Mouse (Mus musculus) cortical plate, adult 2 months (tissue): Measurements from ENCODE around the gene Ercc4. TPM values are rescaled to one million over a fixed set of nuclear protein-coding genes. Genes with fewer than 3 reads are reported as not detected.

Experiments used
- H3K27ac ChIP-seq: fragments of 200-500 bp; 2 replicates; pipeline ENCODE4 v1.5.1; 2012; ENCODE audit warnings: low read length, control low read depth, inconsistent platforms; ENCODE audit not compliant: insufficient read depth
- H3K4me1 ChIP-seq: fragments of 200-500 bp; 2 replicates; pipeline ENCODE4 v1.6.1; 2011; ENCODE audit warnings: low read length; ENCODE audit not compliant: control insufficient read depth, insufficient read depth
- H3K4me3 ChIP-seq: fragments of 200-500 bp; 2 replicates; pipeline ENCODE4 v1.5.1; 2011; ENCODE audit warnings: mild to moderate bottlenecking, low read length, control low read depth; ENCODE audit not compliant: insufficient read depth
- CTCF ChIP-seq: fragments of 200-500 bp; IDR thresholded peaks from 2 replicates; pipeline ENCODE4 v1.5.1; 2011; ENCODE audit warnings: mild to moderate bottlenecking, control low read depth, low read length; ENCODE audit not compliant: insufficient read depth; ENCODE audit errors: extremely low read depth
- POLR2A ChIP-seq: fragments of 200-500 bp; IDR thresholded peaks from 2 replicates; pipeline ENCODE4 v1.6.1; 2011; ENCODE audit warnings: mild to moderate bottlenecking, low read length, control low read depth; ENCODE audit not compliant: insufficient read depth; ENCODE audit errors: extremely low read depth
- polyA plus RNA-seq: library from polyadenylated mRNA; depleted of rRNA; stranded (reverse); fragments of >200 nt; gene quantifications from 2 replicates; pipeline ENCODE4 v1.2.3, GENCODE M21; 2012

Gene Ercc4
- polyA plus RNA-seq, 1 experiment: 19.9 TPM

DNA sequence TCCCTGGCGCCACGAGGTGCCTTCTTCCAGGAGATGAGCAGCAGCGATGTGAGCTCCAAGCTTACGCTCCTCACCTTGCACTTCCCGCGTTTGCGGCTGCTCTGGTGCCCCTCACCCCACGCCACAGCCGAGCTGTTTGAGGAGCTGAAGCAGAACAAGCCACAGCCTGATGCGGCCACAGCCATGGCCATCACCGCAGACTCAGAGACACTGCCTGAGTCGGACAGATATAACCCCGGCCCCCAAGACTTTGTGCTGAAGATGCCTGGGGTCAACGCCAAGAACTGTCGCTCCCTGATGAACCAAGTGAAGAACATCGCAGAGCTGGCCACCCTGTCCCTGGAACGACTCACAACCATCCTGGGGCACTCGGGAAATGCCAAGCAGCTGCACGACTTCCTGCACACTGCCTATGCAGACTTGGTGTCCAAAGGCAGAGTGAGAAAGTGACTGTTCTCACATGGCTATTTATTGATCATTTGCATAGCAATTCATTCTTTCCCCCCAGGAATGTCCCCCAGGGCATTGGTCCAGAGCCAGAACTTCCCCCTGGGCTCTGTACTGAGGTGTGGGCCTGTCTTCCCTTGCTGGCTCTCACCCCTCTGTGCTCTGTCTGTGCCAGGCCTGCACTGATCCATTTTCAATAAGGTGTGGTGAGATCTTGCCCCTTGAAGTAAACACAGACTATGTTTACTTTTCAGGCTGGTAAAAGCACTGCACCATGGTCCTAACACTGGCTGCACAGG lies 38.5 kb downstream of the Ercc4 start:
- TF ChIP-seq CTCF (no peak), POLR2A (no peak)
- no peak overlapping the region for H3K4me3 ChIP-seq
- H3K4me1 ChIP-seq: no peaks in the 10 kb centered on the region
- H3K27ac ChIP-seq: no peak overlapping the region

DNA sequence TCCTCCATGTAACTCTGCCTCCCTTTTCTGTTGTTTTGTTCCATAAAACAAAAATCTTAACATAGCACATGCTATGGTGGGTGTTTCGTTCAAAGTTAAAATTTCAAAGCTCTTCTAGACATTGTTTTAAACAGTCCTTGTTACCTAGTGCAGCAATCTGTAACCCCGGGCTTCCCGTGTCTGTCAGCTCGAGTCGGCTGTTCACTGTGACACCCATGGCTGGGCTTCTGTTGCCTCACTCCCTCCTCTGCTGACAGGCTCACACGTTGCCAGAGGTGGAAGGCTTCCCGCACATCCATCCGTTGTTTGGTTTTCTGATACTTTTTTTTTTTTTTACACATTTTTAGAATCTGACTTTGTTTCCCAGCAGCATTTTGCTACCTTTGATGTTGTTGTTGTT lies 40.5 kb downstream of the Ercc4 start:
- no peak for TF ChIP-seq CTCF
- TF ChIP-seq POLR2A: no peak
- no peak overlapping the region for H3K4me3 ChIP-seq
- H3K4me1 ChIP-seq: no peaks in the 10 kb centered on the region
- no peak overlapping the region for H3K27ac ChIP-seq

DNA sequence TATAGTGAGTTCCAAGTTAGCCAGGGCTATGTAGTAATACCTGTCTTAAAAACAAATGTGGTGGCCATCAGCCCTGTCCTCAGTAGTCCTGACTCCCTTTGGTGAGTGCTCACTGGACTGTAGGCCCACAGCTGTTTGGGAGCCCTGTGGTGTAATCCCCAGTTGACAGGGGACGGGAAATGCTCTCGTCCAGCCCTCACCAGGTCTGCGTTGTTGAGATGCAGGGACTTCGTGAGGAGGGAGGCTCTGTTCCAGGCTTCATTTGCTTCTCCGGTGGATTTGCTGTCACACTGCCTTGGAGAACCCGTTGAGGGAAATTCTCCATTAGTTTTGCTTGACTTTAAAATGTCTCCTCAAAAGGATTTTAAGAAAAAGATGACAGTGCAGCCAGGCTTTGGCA lies 41.3 kb downstream of the Ercc4 start:
- no peak for TF ChIP-seq POLR2A
- no peak for TF ChIP-seq CTCF
- Histone ChIP-seq H3K4me3 (no peak overlapping the region), H3K27ac (no peak overlapping the region), H3K4me1 (no peaks in the 10 kb centered on the region)

DNA sequence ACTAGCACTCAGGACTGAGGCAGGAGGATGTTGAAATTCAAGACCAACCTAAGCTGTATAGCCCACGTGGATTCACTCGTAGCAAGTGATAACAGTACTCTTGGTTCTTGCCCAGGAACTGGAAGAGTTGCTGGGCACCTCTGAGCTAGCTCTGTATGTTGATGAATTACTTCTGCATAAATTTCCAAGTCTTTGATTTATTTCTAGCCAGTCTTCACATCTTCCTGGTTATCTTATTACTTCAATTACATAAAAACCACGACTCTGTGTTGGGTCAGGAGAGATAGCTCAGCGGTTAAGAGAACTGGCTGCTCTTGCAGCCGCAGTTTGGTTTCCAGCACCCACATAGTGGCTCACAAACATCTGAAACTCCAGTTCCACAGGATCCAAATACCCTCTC lies 43.0 kb downstream of the Ercc4 start:
- no peak overlapping the region for H3K27ac ChIP-seq
- TF ChIP-seq CTCF: no peak
- no peak for TF ChIP-seq POLR2A
- no peak overlapping the region for H3K4me3 ChIP-seq
- H3K4me1 ChIP-seq: no peaks in the 10 kb centered on the region

DNA sequence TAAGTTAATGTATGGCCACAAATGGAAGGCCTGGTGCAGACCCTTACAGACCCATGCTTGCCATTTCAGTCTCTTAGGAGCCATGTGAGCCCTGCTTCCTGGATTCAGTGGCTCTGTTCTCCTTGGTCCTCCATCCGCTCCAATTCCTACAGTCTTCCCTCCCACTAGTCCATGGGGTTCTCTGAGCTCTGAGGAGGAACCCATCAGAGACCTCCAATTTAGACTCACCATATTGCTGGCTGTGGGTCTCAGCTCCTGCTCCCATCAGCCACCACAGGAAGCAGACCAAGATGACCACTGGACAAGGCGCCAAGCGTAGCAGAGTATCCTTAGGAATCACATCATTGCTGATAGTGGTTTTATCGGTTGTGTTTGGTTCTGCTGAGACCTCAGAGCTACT lies 43.7 kb downstream of the Ercc4 start:
- TF ChIP-seq POLR2A (no peak), CTCF (no peak)
- no peak overlapping the region for H3K4me3 ChIP-seq
- H3K4me1 ChIP-seq: no peaks in the 10 kb centered on the region
- no peak overlapping the region for H3K27ac ChIP-seq

DNA sequence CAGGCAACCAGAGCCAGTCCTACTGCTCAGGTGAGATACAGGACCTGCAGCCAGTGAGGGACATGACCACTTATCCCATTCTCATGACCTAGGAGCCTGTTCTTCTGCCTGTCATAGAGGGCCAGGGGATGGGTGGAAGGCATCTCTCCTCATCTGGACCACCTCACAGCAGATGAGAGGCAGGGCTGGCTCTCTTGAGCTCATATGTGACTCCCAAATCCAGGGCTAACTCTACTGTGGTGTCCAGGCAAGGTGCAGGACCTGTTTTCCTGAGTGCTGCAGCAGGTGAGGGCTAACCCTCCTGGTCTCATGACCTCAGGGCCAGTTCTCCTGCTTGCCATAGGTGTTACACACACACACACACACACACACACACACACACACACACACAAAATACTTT lies 44.9 kb downstream of the Ercc4 start:
- H3K27ac ChIP-seq: no peak overlapping the region
- H3K4me3 ChIP-seq: no peak overlapping the region
- TF ChIP-seq POLR2A: no peak
- TF ChIP-seq CTCF: no peak
- peaks cover 2% of the 10 kb centered on the region for H3K4me1 ChIP-seq

DNA sequence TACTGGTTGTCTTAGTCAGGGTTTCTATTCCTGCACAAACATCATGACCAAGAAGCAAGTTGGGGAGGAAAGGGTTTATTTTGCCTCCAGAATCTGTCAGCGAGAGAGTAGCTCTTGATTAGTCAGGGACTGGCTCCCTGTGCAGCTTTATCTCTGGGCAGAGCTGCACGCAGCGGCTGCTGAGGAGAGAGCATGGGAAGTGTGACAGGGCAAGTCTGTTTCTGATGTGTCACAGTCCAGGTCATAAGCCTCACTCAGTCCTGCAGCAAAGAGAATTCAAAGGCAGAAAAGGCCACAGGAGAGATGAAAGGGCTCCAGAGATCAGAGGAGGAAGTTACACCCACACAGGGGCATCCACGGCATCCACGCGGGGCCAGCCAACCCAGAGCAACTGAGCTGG lies 47.8 kb downstream of the Ercc4 start:
- TF ChIP-seq CTCF (no peak), POLR2A (no peak)
- Histone ChIP-seq H3K27ac (no peak overlapping the region), H3K4me3 (no peak overlapping the region), H3K4me1 (peaks cover 5% of the 10 kb centered on the region)

DNA sequence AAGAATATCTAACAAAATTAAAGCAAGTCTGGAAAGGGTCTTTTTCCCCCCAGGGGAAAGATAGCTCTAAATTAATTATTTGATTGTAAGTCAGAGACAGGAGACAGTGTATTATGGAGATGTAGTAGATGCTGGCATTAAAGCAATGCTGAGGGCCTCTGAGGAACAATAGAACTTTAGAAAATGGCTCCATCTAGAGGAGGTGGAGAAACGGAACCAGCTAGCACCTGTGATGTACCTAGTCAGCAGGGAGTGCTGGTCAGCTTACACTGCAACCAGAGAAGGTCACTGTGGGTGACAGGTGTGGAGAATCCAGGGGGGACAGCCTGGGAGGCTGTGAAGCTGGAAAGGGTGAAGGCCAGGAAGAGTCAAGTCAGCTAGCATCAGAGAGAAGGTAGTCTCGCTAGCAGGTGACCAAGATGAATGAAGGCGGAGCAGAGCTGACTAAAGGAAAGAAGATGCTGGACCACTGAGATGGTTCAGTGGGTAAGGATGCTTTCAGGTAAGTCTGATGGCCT lies 48.7 kb downstream of the Ercc4 start:
- peaks cover 5% of the 10 kb centered on the region for H3K4me1 ChIP-seq
- no peak overlapping the region for H3K4me3 ChIP-seq
- TF ChIP-seq CTCF (peak; percentile 29), POLR2A (no peak)
- no peak overlapping the region for H3K27ac ChIP-seq

DNA sequence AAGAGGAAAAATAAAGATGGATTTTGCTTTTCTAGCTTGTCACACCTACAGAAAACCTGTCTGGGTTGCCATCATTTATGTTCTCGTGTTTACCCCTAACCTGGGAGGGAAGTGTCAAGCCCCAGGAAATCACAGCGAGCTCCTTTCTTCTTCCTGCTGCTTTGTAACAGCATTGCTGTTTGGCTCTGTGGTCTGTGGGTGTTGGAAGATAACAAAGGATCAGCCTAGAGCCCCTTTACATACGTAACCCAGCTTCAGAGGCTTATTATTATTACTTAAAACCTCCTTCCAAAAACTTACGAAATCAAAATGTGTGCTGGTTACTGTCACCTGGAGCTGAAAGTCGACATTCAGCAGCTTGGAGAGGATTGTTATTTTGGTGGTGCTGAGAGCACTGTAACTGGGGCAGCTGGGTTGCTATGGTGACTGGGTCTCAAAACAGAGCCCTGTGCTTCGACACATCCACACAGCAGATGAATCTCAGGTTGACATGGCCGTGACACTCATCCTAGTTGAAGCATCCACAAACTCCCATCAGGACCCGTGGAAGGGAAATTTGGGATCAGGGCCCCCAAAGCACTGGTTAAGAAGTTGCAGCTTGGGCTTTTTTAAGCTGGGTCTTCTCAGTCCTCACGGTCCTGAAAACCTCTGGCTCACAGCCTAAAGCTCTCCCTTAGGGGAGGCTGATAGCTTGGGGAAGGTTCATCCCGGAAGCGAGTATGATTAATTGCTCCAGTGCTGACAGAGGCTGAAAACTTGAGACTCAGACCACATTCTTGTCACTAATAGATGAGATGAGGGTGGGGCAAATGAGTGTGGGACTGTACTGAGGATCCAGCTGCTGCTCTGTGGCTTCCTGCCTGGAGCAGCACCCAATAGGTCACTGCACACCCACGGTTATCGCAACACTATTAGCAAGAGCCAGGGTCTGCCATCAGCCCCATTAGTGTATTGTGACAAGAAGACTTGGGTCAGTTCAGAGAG lies 49.7 kb downstream of the Ercc4 start:
- no peak overlapping the region for H3K4me3 ChIP-seq
- TF ChIP-seq CTCF (no peak), POLR2A (no peak)
- H3K27ac ChIP-seq: peak overlapping the region; percentile 80
- H3K4me1 ChIP-seq: peaks cover 5% of the 10 kb centered on the region
